Mouse (Mus musculus) kidney, embryonic 14.5 days (tissue): Measurements from ENCODE around the gene Als2cr12. TPM values are rescaled to one million over a fixed set of nuclear protein-coding genes. Genes with fewer than 3 reads are reported as not detected.
"Not testable (repeated sequence)": the region's sequence is repeated elsewhere in the genome, so short reads cannot be mapped to it uniquely, and the experiment has no call there.

ENCODE experiments used
- ATAC-seq: fragments of 200-750 bp; cut with Nextera tagmentation; 2 replicates; pipeline ENCODE4 v1.8.0; 2017; ENCODE audit warnings: moderate number of reproducible peaks, mild to moderate bottlenecking, moderate TSS enrichment, moderate library complexity; ENCODE audit not compliant: low FRiP score, low TSS enrichment
- H3K27ac ChIP-seq: fragments of 300-500 bp; sonication (generic); 2 replicates; pipeline ENCODE4 v1.5.1; 2014; ENCODE audit warnings: low read depth, mild to moderate bottlenecking, low read length, moderate library complexity, mixed read lengths
- H3K27me3 ChIP-seq: fragments of 300-500 bp; sonication (generic); 2 replicates; pipeline ENCODE4 v1.6.1; 2014; ENCODE audit warnings: mild to moderate bottlenecking, low read length; ENCODE audit not compliant: control insufficient read depth, insufficient read depth
- H3K36me3 ChIP-seq: fragments of 300-500 bp; sonication (generic); 2 replicates; pipeline ENCODE4 v1.6.1; 2014; ENCODE audit warnings: low read length, mixed read lengths; ENCODE audit not compliant: control insufficient read depth, insufficient read depth
- H3K4me1 ChIP-seq: fragments of 300-500 bp; sonication (generic); 2 replicates; pipeline ENCODE4 v1.6.1; 2014; ENCODE audit warnings: low read length, mixed read lengths; ENCODE audit not compliant: control insufficient read depth, insufficient read depth
- H3K4me2 ChIP-seq: fragments of 300-500 bp; sonication (generic); replicated peaks from 2 replicates; pipeline ENCODE4 v1.6.1; 2014; ENCODE audit warnings: low read depth, mild to moderate bottlenecking, low read length
- H3K4me3 ChIP-seq: fragments of 300-500 bp; sonication (generic); 2 replicates; pipeline ENCODE4 v1.5.1; 2014; ENCODE audit warnings: mild to moderate bottlenecking, low read length
- H3K9ac ChIP-seq: fragments of 300-500 bp; sonication (generic); 2 replicates; pipeline ENCODE4 v1.6.1; 2014; ENCODE audit warnings: low read depth, mild to moderate bottlenecking, low read length, moderate library complexity
- H3K9me3 ChIP-seq: fragments of 300-500 bp; sonication (generic); 2 replicates; pipeline ENCODE4 v1.6.1; 2016; ENCODE audit warnings: low read length; ENCODE audit not compliant: control insufficient read depth
- WGBS: fragments of 180-500 bp; shearing (Covaris S2); extraction: QIAGEN DNeasy Blood & Tissue Kit; methylation state at CpG from one replicate; pipeline ENCODE4 v1.1.7; 2014; 5-methylcytosine and 5-hydroxymethylcytosine counted together
- polyA plus RNA-seq: library from polyadenylated mRNA; unstranded; fragments of >200 nt; fragmentation: Nextera tagmentation; extraction: Ambion mirVana; gene quantifications from 2 replicates; pipeline ENCODE4 v1.2.1, GENCODE M21; 2014

Als2cr12 gene
- polyA plus RNA-seq, 1 experiment from 2014 or later, result not detected

GRCm38 (mm10) chr1:58615146-58615545 lies 80.6 kb downstream of the Als2cr12 start:
- Histone ChIP-seq H3K27ac (no peak overlapping the region), H3K4me3 (no peak overlapping the region), H3K4me2 (no peak overlapping the region), H3K36me3 (no peaks in the 10 kb centered on the region), H3K27me3 (no peaks in the 10 kb centered on the region), H3K4me1 (no peaks in the 10 kb centered on the region), H3K9ac (no peak overlapping the region), H3K9me3 (peaks cover 5% of the 10 kb centered on the region; the same call in 1 of the 2 replicates)
- ATAC-seq, result no peak
- WGBS, result 91% methylated on average over 4 of the region's 4 CpGs

GRCm38 (mm10) chr1:58614424-58614823 lies 81.4 kb downstream of the Als2cr12 start:
- Histone ChIP-seq H3K4me3 (no peak overlapping the region), H3K4me1 (no peaks in the 10 kb centered on the region), H3K4me2 (no peak overlapping the region), H3K36me3 (no peaks in the 10 kb centered on the region), H3K27ac (no peak overlapping the region), H3K27me3 (no peaks in the 10 kb centered on the region), H3K9ac (no peak overlapping the region), H3K9me3 (peaks cover 5% of the 10 kb centered on the region; the same call in 1 of the 2 replicates)
- WGBS, result 66% methylated on average over 3 of the region's 3 CpGs
- ATAC-seq, result no peak

GRCm38 (mm10) chr1:58613786-58614185 lies 82.0 kb downstream of the Als2cr12 start:
- Histone ChIP-seq H3K4me2 (no peak overlapping the region), H3K9me3 (no peaks in the 10 kb centered on the region; the same call in 1 of the 2 replicates), H3K9ac (no peak overlapping the region), H3K27me3 (no peaks in the 10 kb centered on the region), H3K27ac (no peak overlapping the region), H3K36me3 (no peaks in the 10 kb centered on the region), H3K4me3 (no peak overlapping the region), H3K4me1 (no peaks in the 10 kb centered on the region)
- ATAC-seq, result no peak
- 83% methylated on average over 6 of the region's 6 CpGs for WGBS

- Histone ChIP-seq H3K27me3 (no peaks in the 10 kb centered on the region), H3K36me3 (no peaks in the 10 kb centered on the region), H3K9ac (no peak overlapping the region), H3K4me2 (no peak overlapping the region), H3K27ac (no peak overlapping the region), H3K4me3 (no peak overlapping the region), H3K4me1 (no peaks in the 10 kb centered on the region), H3K9me3 (no peaks in the 10 kb centered on the region; the same call in 1 of the 2 replicates)
- 31% methylated on average over 1 of the region's 1 CpGs for WGBS
- ATAC-seq, result no peak
Measured at GRCm38 (mm10) chr1:58610611-58611010, 85.2 kb downstream of the Als2cr12 start.

GRCm38 (mm10) chr1:58610166-58610565 lies 85.6 kb downstream of the Als2cr12 start:
- Histone ChIP-seq H3K9me3 (no peaks in the 10 kb centered on the region; the same call in 1 of the 2 replicates), H3K27me3 (no peaks in the 10 kb centered on the region), H3K9ac (no peak overlapping the region), H3K4me3 (no peak overlapping the region), H3K27ac (no peak overlapping the region), H3K36me3 (no peaks in the 10 kb centered on the region), H3K4me1 (no peaks in the 10 kb centered on the region), H3K4me2 (no peak overlapping the region)
- ATAC-seq, result no peak
- 97% methylated on average over 1 of the region's 1 CpGs for WGBS

- ATAC-seq, H3K4me2 ChIP-seq, H3K9me3 ChIP-seq, H3K9ac ChIP-seq, H3K27ac ChIP-seq, H3K27me3 ChIP-seq, H3K4me1 ChIP-seq, H3K4me3 ChIP-seq, H3K36me3 ChIP-seq: not testable (repeated sequence)
- 87% methylated on average over 5 of the region's 5 CpGs for WGBS
Measured at GRCm38 (mm10) chr1:58609591-58609990, 86.2 kb downstream of the Als2cr12 start.

- no peak for ATAC-seq
Measured at GRCm38 (mm10) chr1:58603738-58604137, 92.1 kb downstream of the Als2cr12 start.

GRCm38 (mm10) chr1:58602681-58603080 lies 93.1 kb downstream of the Als2cr12 start:
- Histone ChIP-seq H3K27ac (no peak overlapping the region), H3K4me2 (no peak overlapping the region), H3K36me3 (no peaks in the 10 kb centered on the region), H3K9me3 (no peaks in the 10 kb centered on the region; the same call in 1 of the 2 replicates), H3K9ac (no peak overlapping the region), H3K4me3 (no peak overlapping the region), H3K27me3 (no peaks in the 10 kb centered on the region), H3K4me1 (no peaks in the 10 kb centered on the region)
- no peak for ATAC-seq
- WGBS, result 86% methylated on average over 4 of the region's 4 CpGs

More at GRCm38 (mm10) chr1:58603738-58604137, 92.1 kb downstream of the Als2cr12 start:
- H3K27ac ChIP-seq, result no peak overlapping the region
- no peaks in the 10 kb centered on the region for H3K4me1 ChIP-seq
- no peaks in the 10 kb centered on the region; the same call in 1 of the 2 replicates for H3K9me3 ChIP-seq
- no peaks in the 10 kb centered on the region for H3K27me3 ChIP-seq
- no peak overlapping the region for H3K4me3 ChIP-seq
- no peak overlapping the region for H3K9ac ChIP-seq
- 65% methylated on average over 4 of the region's 4 CpGs for WGBS
- H3K4me2 ChIP-seq, result no peak overlapping the region
- H3K36me3 ChIP-seq, result no peaks in the 10 kb centered on the region
